Mouse (Mus musculus) limb, embryonic 15.5 days (tissue): ENCODE data around the gene S100a16. TPM values are rescaled to one million over a fixed set of nuclear protein-coding genes. Genes with fewer than 3 reads are reported as not detected.

Experiments
- ATAC-seq: fragments of 200-750 bp; cut with Nextera tagmentation; 2 replicates; pipeline ENCODE4 v1.8.0; 2017; ENCODE audit warnings: low read depth, moderate TSS enrichment; ENCODE audit not compliant: insufficient number of reproducible peaks, low FRiP score, low TSS enrichment
- H3K27ac ChIP-seq: fragments of 300-500 bp; sonication (generic); 2 replicates; pipeline ENCODE4 v1.5.1; 2015; ENCODE audit warnings: moderate library complexity, mild to moderate bottlenecking, inconsistent platforms
- H3K27me3 ChIP-seq: fragments of 300-500 bp; sonication (generic); 2 replicates; pipeline ENCODE4 v1.6.1; 2015; ENCODE audit warnings: inconsistent platforms
- H3K36me3 ChIP-seq: fragments of 300-500 bp; sonication (generic); 2 replicates; pipeline ENCODE4 v1.6.1; 2015; ENCODE audit warnings: inconsistent platforms
- H3K4me1 ChIP-seq: fragments of 300-500 bp; sonication (generic); 2 replicates; pipeline ENCODE4 v1.6.1; 2015; ENCODE audit warnings: inconsistent platforms
- H3K4me2 ChIP-seq: fragments of 300-500 bp; sonication (generic); 2 replicates; pipeline ENCODE4 v1.6.1; 2015; ENCODE audit warnings: mild to moderate bottlenecking, inconsistent platforms
- H3K4me3 ChIP-seq: fragments of 300-500 bp; sonication (generic); 2 replicates; pipeline ENCODE4 v1.5.1; 2015; ENCODE audit warnings: mild to moderate bottlenecking, inconsistent platforms
- H3K9ac ChIP-seq: fragments of 300-500 bp; sonication (generic); 2 replicates; pipeline ENCODE4 v1.6.1; 2015; ENCODE audit warnings: inconsistent platforms
- H3K9me3 ChIP-seq: fragments of 300-500 bp; sonication (generic); 2 replicates; pipeline ENCODE4 v1.6.1; 2016; ENCODE audit warnings: inconsistent platforms
- WGBS: fragments of 180-500 bp; shearing (Covaris S2); methylation state at CpG from one replicate; pipeline ENCODE4 v1.1.7; 2015; 5-methylcytosine and 5-hydroxymethylcytosine counted together
- polyA plus RNA-seq: library from polyadenylated mRNA; unstranded; fragments of >200 nt; fragmentation: Nextera tagmentation; extraction: Ambion mirVana; gene quantifications from 2 replicates; pipeline ENCODE4 v1.2.1, GENCODE M21; 2015

Gene S100a16
- polyA plus RNA-seq, 1 experiment from 2014 or later: 426 TPM

GRCm38 (mm10) chr3:90508950-90509746 lies 27.9 kb upstream of the S100a16 start, which contains the start of gene Chtop:
Chtop (minus strand) TSS chr3:90509498.
- Histone ChIP-seq H3K27ac (peak within 1 kb of the TSS; percentile 94), H3K9ac (peak within 1 kb of the TSS; percentile 97), H3K9me3 (no peaks in the 10 kb centered on the region), H3K36me3 (peaks cover 32% of the 10 kb centered on the region), H3K4me2 (peak within 1 kb of the TSS; percentile 56), H3K4me1 (peaks cover 21% of the 10 kb centered on the region), H3K27me3 (0 out of 2 replicates have a peak, but pooled peaks cover 10% of the 10 kb centered on the region), H3K4me3 (peak within 1 kb of the TSS; percentile 89)
- ATAC-seq: peak; percentile 91
- WGBS: under 1% methylated on average over 66 of the region's 66 CpGs

GRCm38 (mm10) chr3:90509747-90510123 lies 27.3 kb upstream of the S100a16 start:
- 23% methylated on average over 2 of the region's 2 CpGs for WGBS
- no peaks in the 10 kb centered on the region for H3K9me3 ChIP-seq
- H3K4me3 ChIP-seq: peak overlapping the region; percentile 89
- 0 out of 2 replicates have a peak, but pooled peaks cover 10% of the 10 kb centered on the region for H3K27me3 ChIP-seq
- peaks cover 27% of the 10 kb centered on the region for H3K4me1 ChIP-seq
- no peak for ATAC-seq
- peaks cover 27% of the 10 kb centered on the region for H3K36me3 ChIP-seq
- peak overlapping the region; percentile 94 for H3K27ac ChIP-seq
- H3K4me2 ChIP-seq: peak overlapping the region; percentile 40
- H3K9ac ChIP-seq: no peak overlapping the region

GRCm38 (mm10) chr3:90512276-90512675 lies 24.8 kb upstream of the S100a16 start:
- H3K4me3 ChIP-seq: no peak overlapping the region
- 0 out of 2 replicates have a peak, but pooled peaks cover 10% of the 10 kb centered on the region for H3K27me3 ChIP-seq
- H3K4me1 ChIP-seq: peaks cover 37% of the 10 kb centered on the region
- no peak overlapping the region for H3K4me2 ChIP-seq
- no peak overlapping the region for H3K27ac ChIP-seq
- H3K9me3 ChIP-seq: no peaks in the 10 kb centered on the region
- ATAC-seq: no peak
- H3K36me3 ChIP-seq: peaks cover 5% of the 10 kb centered on the region
- H3K9ac ChIP-seq: no peak overlapping the region
- 81% methylated on average over 5 of the region's 5 CpGs for WGBS

GRCm38 (mm10) chr3:90512948-90513642 lies 24.0 kb upstream of the S100a16 start:
- Histone ChIP-seq H3K9ac (no peak overlapping the region), H3K4me2 (peak overlapping the region; percentile 75; the same call in 1 of the 2 replicates), H3K9me3 (no peaks in the 10 kb centered on the region), H3K36me3 (no peaks in the 10 kb centered on the region), H3K27ac (no peak overlapping the region), H3K27me3 (0 out of 2 replicates have a peak, but pooled peaks cover 10% of the 10 kb centered on the region), H3K4me1 (peaks cover 29% of the 10 kb centered on the region), H3K4me3 (0 out of 2 replicates have a peak overlapping the region, but pooled peaks have one; percentile 44)
- WGBS: 78% methylated on average over 9 of the region's 9 CpGs
- no peak for ATAC-seq

- 6% methylated on average over 25 of the region's 25 CpGs for WGBS
- Histone ChIP-seq H3K4me3 (peak within 1 kb of the TSS; percentile 44), H3K4me1 (peaks cover 28% of the 10 kb centered on the region), H3K9me3 (no peaks in the 10 kb centered on the region), H3K9ac (peak within 1 kb of the TSS; percentile 44), H3K4me2 (peak within 1 kb of the TSS; percentile 75), H3K27ac (peak within 1 kb of the TSS; percentile 70), H3K36me3 (no peaks in the 10 kb centered on the region), H3K27me3 (0 out of 2 replicates have a peak, but pooled peaks cover 10% of the 10 kb centered on the region)
- ATAC-seq: peak; percentile 25; the same call in 1 of the 2 replicates
Measured at GRCm38 (mm10) chr3:90513796-90514590, 23.1 kb upstream of the S100a16 start, which contains the start of the genes S100a1 and S100a13. S100a1 (minus strand) TSS chr3:90514392. S100a13 (plus strand) TSS chr3:90514435.

- Histone ChIP-seq H3K4me2 (peak overlapping the region; percentile 75), H3K9me3 (no peaks in the 10 kb centered on the region), H3K27ac (peak overlapping the region; percentile 70), H3K4me3 (peak overlapping the region; percentile 44), H3K36me3 (no peaks in the 10 kb centered on the region), H3K4me1 (peaks cover 28% of the 10 kb centered on the region), H3K9ac (peak overlapping the region; percentile 44), H3K27me3 (0 out of 2 replicates have a peak, but pooled peaks cover 10% of the 10 kb centered on the region)
- ATAC-seq: peak; percentile 70
- WGBS: 0% methylated on average over 10 of the region's 10 CpGs
Measured at GRCm38 (mm10) chr3:90514691-90515090, 22.4 kb upstream of the S100a16 start.

GRCm38 (mm10) chr3:90515242-90515641 lies 21.8 kb upstream of the S100a16 start:
- Histone ChIP-seq H3K36me3 (no peaks in the 10 kb centered on the region), H3K4me2 (peak overlapping the region; percentile 75), H3K9ac (peak overlapping the region; percentile 44; the same call in 1 of the 2 replicates), H3K27ac (peak overlapping the region; percentile 70; the same call in 1 of the 2 replicates), H3K9me3 (no peaks in the 10 kb centered on the region), H3K27me3 (0 out of 2 replicates have a peak, but pooled peaks cover 10% of the 10 kb centered on the region), H3K4me1 (peaks cover 28% of the 10 kb centered on the region), H3K4me3 (peak overlapping the region; percentile 44)
- 20% methylated on average over 1 of the region's 1 CpGs for WGBS
- ATAC-seq: no peak

GRCm38 (mm10) chr3:90515789-90516188 lies 21.3 kb upstream of the S100a16 start:
- no peak overlapping the region for H3K4me3 ChIP-seq
- no peak overlapping the region for H3K9ac ChIP-seq
- no peak for ATAC-seq
- peaks cover 28% of the 10 kb centered on the region for H3K4me1 ChIP-seq
- H3K27ac ChIP-seq: no peak overlapping the region
- 0 out of 2 replicates have a peak, but pooled peaks cover 10% of the 10 kb centered on the region for H3K27me3 ChIP-seq
- no peaks in the 10 kb centered on the region for H3K36me3 ChIP-seq
- H3K9me3 ChIP-seq: no peaks in the 10 kb centered on the region
- H3K4me2 ChIP-seq: 0 out of 2 replicates have a peak overlapping the region, but pooled peaks have one; percentile 75
- 96% methylated on average over 4 of the region's 4 CpGs for WGBS

- H3K9ac ChIP-seq: no peak overlapping the region
- ATAC-seq: no peak
- H3K4me2 ChIP-seq: no peak overlapping the region
- 0 out of 2 replicates have a peak, but pooled peaks cover 3% of the 10 kb centered on the region for H3K27me3 ChIP-seq
- WGBS: 81% methylated on average over 4 of the region's 4 CpGs
- no peak overlapping the region for H3K4me3 ChIP-seq
- no peaks in the 10 kb centered on the region for H3K36me3 ChIP-seq
- H3K9me3 ChIP-seq: no peaks in the 10 kb centered on the region
- no peak overlapping the region for H3K27ac ChIP-seq
- H3K4me1 ChIP-seq: peaks cover 28% of the 10 kb centered on the region
Measured at GRCm38 (mm10) chr3:90517711-90518110, 19.3 kb upstream of the S100a16 start.

GRCm38 (mm10) chr3:90525421-90525820 lies 11.6 kb upstream of the S100a16 start:
- H3K9me3 ChIP-seq: no peaks in the 10 kb centered on the region
- ATAC-seq: no peak
- peak overlapping the region; percentile 73; the same call in 1 of the 2 replicates for H3K27ac ChIP-seq
- H3K4me3 ChIP-seq: no peak overlapping the region
- H3K4me2 ChIP-seq: no peak overlapping the region
- H3K9ac ChIP-seq: no peak overlapping the region
- no peaks in the 10 kb centered on the region for H3K27me3 ChIP-seq
- 48% methylated on average over 4 of the region's 4 CpGs for WGBS
- H3K4me1 ChIP-seq: peaks cover 13% of the 10 kb centered on the region; the same call in 1 of the 2 replicates
- H3K36me3 ChIP-seq: no peaks in the 10 kb centered on the region

- no peak overlapping the region for H3K4me3 ChIP-seq
- ATAC-seq: peak; percentile 54; the same call in 1 of the 2 replicates
Measured at GRCm38 (mm10) chr3:90526076-90526475, 11.0 kb upstream of the S100a16 start.

More at GRCm38 (mm10) chr3:90526076-90526475, 11.0 kb upstream of the S100a16 start:
- Histone ChIP-seq H3K27me3 (no peaks in the 10 kb centered on the region), H3K9me3 (no peaks in the 10 kb centered on the region), H3K4me1 (peaks cover 13% of the 10 kb centered on the region; the same call in 1 of the 2 replicates), H3K9ac (no peak overlapping the region), H3K4me2 (no peak overlapping the region), H3K36me3 (no peaks in the 10 kb centered on the region), H3K27ac (peak overlapping the region; percentile 73)
- 62% methylated on average over 2 of the region's 2 CpGs for WGBS
